Mouse (Mus musculus) hindbrain, embryonic 13.5 days (tissue): ENCODE data around the gene Creg2. TPM values are rescaled to one million over a fixed set of nuclear protein-coding genes. Genes with fewer than 3 reads are reported as not detected.
A peak's percentile ranks its signal among the peaks of the same experiment; 100 is the strongest.

Source experiments
- ATAC-seq: fragments of 200-750 bp; cut with Nextera tagmentation; 2 replicates; pipeline ENCODE4 v1.8.0; 2017; ENCODE audit warnings: moderate TSS enrichment; ENCODE audit not compliant: low FRiP score
- H3K27ac ChIP-seq: fragments of 300-500 bp; sonication (generic); 2 replicates; pipeline ENCODE4 v1.5.1; 2015; ENCODE audit warnings: inconsistent platforms, mild to moderate bottlenecking, moderate library complexity
- H3K27me3 ChIP-seq: fragments of 300-500 bp; sonication (generic); 2 replicates; pipeline ENCODE4 v1.6.1; 2015; ENCODE audit warnings: mild to moderate bottlenecking, inconsistent platforms
- H3K36me3 ChIP-seq: fragments of 300-500 bp; sonication (generic); 2 replicates; pipeline ENCODE4 v1.6.1; 2015; ENCODE audit warnings: mild to moderate bottlenecking, inconsistent platforms
- H3K4me1 ChIP-seq: fragments of 300-500 bp; sonication (generic); replicated peaks from 2 replicates; pipeline ENCODE4 v1.6.1; 2015; ENCODE audit warnings: inconsistent platforms
- H3K4me2 ChIP-seq: fragments of 300-500 bp; sonication (generic); 2 replicates; pipeline ENCODE4 v1.6.1; 2015; ENCODE audit warnings: inconsistent platforms, mild to moderate bottlenecking, moderate library complexity
- H3K4me3 ChIP-seq: fragments of 300-500 bp; sonication (generic); 2 replicates; pipeline ENCODE4 v1.5.1; 2015; ENCODE audit warnings: mild to moderate bottlenecking, inconsistent platforms
- H3K9ac ChIP-seq: fragments of 300-500 bp; sonication (generic); 2 replicates; pipeline ENCODE4 v1.6.1; 2015; ENCODE audit warnings: mild to moderate bottlenecking, inconsistent platforms
- H3K9me3 ChIP-seq: fragments of 300-500 bp; sonication (generic); 2 replicates; pipeline ENCODE4 v1.6.1; 2016; ENCODE audit warnings: inconsistent platforms
- WGBS: fragments of 180-500 bp; shearing (Covaris S2); methylation state at CpG from one replicate; pipeline ENCODE4 v1.1.7; 2015; 5-methylcytosine and 5-hydroxymethylcytosine counted together
- polyA plus RNA-seq: library from polyadenylated mRNA; unstranded; fragments of >200 nt; fragmentation: Nextera tagmentation; extraction: Ambion mirVana; gene quantifications from 2 replicates; pipeline ENCODE4 v1.2.1, GENCODE M21; 2015

The Creg2 gene
- polyA plus RNA-seq, 1 experiment from 2014 or later: 4.8 TPM

DNA sequence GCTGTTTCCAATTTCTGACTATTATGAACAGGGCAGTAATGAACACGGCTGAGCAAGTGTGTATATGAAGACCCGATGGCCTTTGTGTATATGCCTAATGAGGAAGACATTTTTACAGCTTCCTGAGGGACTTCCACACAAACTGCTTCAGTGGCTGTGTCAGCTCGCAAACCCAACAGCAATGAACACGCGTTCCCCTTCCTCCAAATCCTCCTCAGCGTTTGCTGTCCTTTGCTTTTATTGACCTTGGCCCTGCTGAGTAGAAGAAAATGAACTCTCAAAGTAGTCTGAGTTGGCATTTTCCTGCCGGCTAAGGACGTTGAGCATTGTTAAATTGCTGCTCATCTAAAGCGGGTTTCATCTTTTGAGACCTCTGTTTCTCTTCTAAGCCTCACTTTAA, 65.9 kb downstream of the Creg2 start:
- Histone ChIP-seq H3K4me3 (no peak overlapping the region), H3K27ac (no peak overlapping the region), H3K9me3 (no peaks in the 10 kb centered on the region), H3K9ac (no peak overlapping the region), H3K4me1 (no peaks in the 10 kb centered on the region), H3K36me3 (no peaks in the 10 kb centered on the region), H3K4me2 (no peak overlapping the region), H3K27me3 (no peaks in the 10 kb centered on the region)
- WGBS: 86% methylated on average over 9 of the region's 9 CpGs
- ATAC-seq: no peak

GRCm38 (mm10) chr1:39583173-39583572, 68.1 kb downstream of the Creg2 start:
- no peak overlapping the region for H3K9ac ChIP-seq
- 90% methylated on average over 9 of the region's 9 CpGs for WGBS
- ATAC-seq: no peak
- H3K4me2 ChIP-seq: no peak overlapping the region
- H3K27ac ChIP-seq: no peak overlapping the region
- no peak overlapping the region for H3K4me3 ChIP-seq
- H3K4me1 ChIP-seq: no peaks in the 10 kb centered on the region
- no peaks in the 10 kb centered on the region for H3K36me3 ChIP-seq
- no peaks in the 10 kb centered on the region for H3K27me3 ChIP-seq
- no peaks in the 10 kb centered on the region for H3K9me3 ChIP-seq

GRCm38 (mm10) chr1:39581215-39581614, 70.1 kb downstream of the Creg2 start:
- no peaks in the 10 kb centered on the region for H3K27me3 ChIP-seq
- H3K4me3 ChIP-seq: no peak overlapping the region
- 80% methylated on average over 2 of the region's 3 CpGs for WGBS
- no peak for ATAC-seq
- H3K4me2 ChIP-seq: no peak overlapping the region
- H3K9me3 ChIP-seq: no peaks in the 10 kb centered on the region
- no peak overlapping the region for H3K27ac ChIP-seq
- H3K9ac ChIP-seq: no peak overlapping the region
- H3K36me3 ChIP-seq: no peaks in the 10 kb centered on the region
- H3K4me1 ChIP-seq: peaks cover 8% of the 10 kb centered on the region; the same call in 1 of the 2 replicates

- no peak overlapping the region for H3K4me3 ChIP-seq
- H3K27ac ChIP-seq: no peak overlapping the region
- H3K27me3 ChIP-seq: no peaks in the 10 kb centered on the region
- no peaks in the 10 kb centered on the region for H3K9me3 ChIP-seq
- 83% methylated on average over 6 of the region's 6 CpGs for WGBS
- no peak overlapping the region for H3K9ac ChIP-seq
- no peaks in the 10 kb centered on the region for H3K36me3 ChIP-seq
- H3K4me1 ChIP-seq: peaks cover 26% of the 10 kb centered on the region
- H3K4me2 ChIP-seq: no peak overlapping the region
- no peak for ATAC-seq
These were observed 72.1 kb downstream of the Creg2 start for GRCm38 (mm10) chr1:39579139-39579538.

DNA sequence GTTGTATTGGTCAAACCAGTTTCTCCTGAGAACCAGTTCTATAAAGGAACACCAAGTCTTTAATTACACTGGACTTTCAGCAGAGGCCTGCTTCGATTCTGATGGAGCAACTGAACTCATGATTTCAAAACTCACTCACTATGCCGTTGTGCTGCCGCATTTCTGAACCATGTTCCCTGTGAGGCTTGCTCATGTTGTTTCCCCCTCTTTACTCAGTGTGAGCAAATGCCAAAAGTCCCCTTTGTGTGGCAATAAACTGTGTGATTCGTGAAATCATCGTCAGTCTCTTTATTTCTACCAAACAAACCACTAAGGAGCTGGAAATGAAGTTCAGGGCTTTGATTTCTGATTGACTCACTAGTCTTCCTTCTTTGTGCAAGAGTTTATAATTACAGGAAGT, 72.8 kb downstream of the Creg2 start:
- Histone ChIP-seq H3K4me3 (no peak overlapping the region), H3K27ac (no peak overlapping the region), H3K4me2 (no peak overlapping the region), H3K9me3 (no peaks in the 10 kb centered on the region), H3K9ac (no peak overlapping the region), H3K27me3 (no peaks in the 10 kb centered on the region), H3K4me1 (peaks cover 26% of the 10 kb centered on the region), H3K36me3 (no peaks in the 10 kb centered on the region)
- no peak for ATAC-seq
- 93% methylated on average over 5 of the region's 5 CpGs for WGBS

- peak within 1 kb of the TSS; percentile 68 for H3K4me3 ChIP-seq
- ATAC-seq: peak; percentile 96
- H3K4me2 ChIP-seq: peak within 1 kb of the TSS; percentile 64
- peak within 1 kb of the TSS; percentile 89 for H3K9ac ChIP-seq
- no peaks in the 10 kb centered on the region for H3K9me3 ChIP-seq
- H3K27ac ChIP-seq: peak within 1 kb of the TSS; percentile 98
- peaks cover 28% of the 10 kb centered on the region for H3K4me1 ChIP-seq
- WGBS: under 1% methylated on average over 48 of the region's 49 CpGs
- H3K27me3 ChIP-seq: no peaks in the 10 kb centered on the region
- no peaks in the 10 kb centered on the region for H3K36me3 ChIP-seq
These were observed 74.0 kb downstream of the Creg2 start, which contains the start of gene Rnf149 for GRCm38 (mm10) chr1:39577253-39577705. Gene Rnf149, minus strand, starts transcription at chr1:39577405.

DNA sequence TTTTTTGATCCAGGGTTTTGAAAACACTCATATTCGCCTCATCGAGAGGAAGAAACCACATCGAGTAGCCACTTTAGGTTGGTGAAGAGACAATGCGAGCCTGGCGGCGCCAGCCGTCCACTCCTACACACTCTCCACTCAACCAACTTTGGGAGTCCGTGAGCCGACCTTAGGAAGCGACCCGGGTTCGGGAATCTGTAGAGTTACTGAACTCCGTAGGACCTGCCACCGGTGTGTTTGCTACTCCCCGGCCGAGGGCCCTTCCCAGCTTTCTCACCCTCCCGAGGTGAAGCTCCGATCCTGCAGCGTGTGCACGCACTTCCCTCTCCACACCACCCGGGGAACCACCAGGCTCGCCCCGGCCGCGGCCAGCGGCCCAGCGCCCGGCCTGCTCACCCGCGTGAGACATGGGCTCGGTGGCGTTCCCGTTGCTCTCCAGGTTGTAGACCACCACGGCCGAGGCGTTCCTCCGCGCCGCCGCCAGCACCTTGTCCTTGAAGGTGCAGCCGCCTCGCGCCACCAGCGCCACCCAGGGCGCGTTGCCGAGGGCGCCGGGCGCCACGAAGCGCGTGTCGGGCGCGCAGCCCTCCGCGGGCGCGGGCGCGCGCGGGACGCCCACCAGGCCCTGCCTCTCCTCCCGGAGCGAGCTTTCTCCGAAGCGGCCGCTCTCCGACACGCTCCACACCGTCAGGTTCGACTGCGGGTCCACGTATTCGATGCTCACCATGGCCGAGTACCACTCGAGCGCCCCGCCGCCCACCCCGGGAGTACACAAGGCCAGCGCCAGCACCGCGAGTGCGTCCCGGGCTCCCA, 74.6 kb downstream of the Creg2 start:
- Histone ChIP-seq H3K4me3 (peak overlapping the region; percentile 68), H3K36me3 (no peaks in the 10 kb centered on the region), H3K27ac (peak overlapping the region; percentile 98), H3K4me1 (peaks cover 31% of the 10 kb centered on the region), H3K9me3 (no peaks in the 10 kb centered on the region), H3K27me3 (no peaks in the 10 kb centered on the region), H3K4me2 (peak overlapping the region; percentile 64), H3K9ac (peak overlapping the region; percentile 89)
- ATAC-seq: peak; percentile 89
- under 1% methylated on average over 84 of the region's 88 CpGs for WGBS

DNA sequence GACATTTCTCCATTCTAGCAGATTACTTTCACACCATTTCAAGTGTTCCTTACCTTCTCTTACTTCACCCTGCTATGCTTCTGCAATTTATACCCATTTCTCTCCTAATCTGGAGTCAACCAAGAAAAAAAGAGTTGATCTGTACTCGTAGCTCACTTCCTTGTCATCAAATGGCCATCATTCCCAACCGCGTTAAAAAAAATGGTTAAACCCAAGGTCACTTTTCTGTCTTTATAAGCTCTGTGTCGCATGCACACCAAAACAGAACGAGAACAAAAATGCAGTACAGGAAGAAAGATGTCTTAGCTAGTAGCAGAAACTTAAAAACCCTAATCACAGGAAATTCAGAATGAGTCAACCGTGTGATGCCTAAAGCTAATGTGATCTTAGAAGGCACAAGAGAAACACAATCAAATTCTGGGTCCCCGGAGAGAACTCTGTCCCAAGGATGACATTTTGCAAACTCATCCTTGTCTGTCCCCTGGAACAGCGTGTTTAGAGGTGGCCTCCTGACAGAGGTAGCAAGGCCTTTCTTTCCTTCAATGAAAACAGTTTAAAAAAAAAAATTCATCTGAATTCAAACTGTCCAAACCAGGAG, 75.4 kb downstream of the Creg2 start:
- peak overlapping the region; percentile 68 for H3K4me3 ChIP-seq
- ATAC-seq: no peak
- WGBS: 18% methylated on average over 8 of the region's 8 CpGs

GRCm38 (mm10) chr1:39573890-39574289, 77.4 kb downstream of the Creg2 start:
- H3K9ac ChIP-seq: no peak overlapping the region
- no peak for ATAC-seq
- peaks cover 36% of the 10 kb centered on the region for H3K4me1 ChIP-seq
- H3K27ac ChIP-seq: no peak overlapping the region
- H3K4me2 ChIP-seq: no peak overlapping the region
- H3K4me3 ChIP-seq: no peak overlapping the region
- WGBS: 94% methylated on average over 7 of the region's 7 CpGs
- H3K9me3 ChIP-seq: no peaks in the 10 kb centered on the region
- no peaks in the 10 kb centered on the region for H3K27me3 ChIP-seq
- H3K36me3 ChIP-seq: no peaks in the 10 kb centered on the region

More for the DNA sequence above, 75.4 kb downstream of the Creg2 start:
- H3K9me3 ChIP-seq: no peaks in the 10 kb centered on the region
- peak overlapping the region; percentile 64 for H3K4me2 ChIP-seq
- H3K4me1 ChIP-seq: peaks cover 36% of the 10 kb centered on the region
- H3K9ac ChIP-seq: peak overlapping the region; percentile 89
- peak overlapping the region; percentile 98 for H3K27ac ChIP-seq
- H3K36me3 ChIP-seq: no peaks in the 10 kb centered on the region
- no peaks in the 10 kb centered on the region for H3K27me3 ChIP-seq

GRCm38 (mm10) chr1:39571653-39572052, 79.6 kb downstream of the Creg2 start:
- no peak overlapping the region for H3K4me2 ChIP-seq
- H3K9me3 ChIP-seq: no peaks in the 10 kb centered on the region
- no peak overlapping the region for H3K9ac ChIP-seq
- ATAC-seq: no peak
- WGBS: 79% methylated on average over 6 of the region's 6 CpGs
- no peaks in the 10 kb centered on the region for H3K27me3 ChIP-seq
- H3K36me3 ChIP-seq: no peaks in the 10 kb centered on the region
- H3K4me3 ChIP-seq: no peak overlapping the region
- H3K4me1 ChIP-seq: peaks cover 30% of the 10 kb centered on the region
- no peak overlapping the region for H3K27ac ChIP-seq
